Mouse (Mus musculus) MEL (cell line): ENCODE measurements around the gene Gm6583. TPM values are rescaled to one million over a fixed set of nuclear protein-coding genes. Genes with fewer than 3 reads are reported as not detected.

Source experiments
- DNase-seq: peaks from one replicate; pipeline ENCODE4 v3.0.0; 2011; ENCODE audit warnings: low read depth, low spot score
- H3K27ac ChIP-seq: 2 replicates; pipeline ENCODE4 v1.5.1; 2012; ENCODE audit warnings: low read depth, mild to moderate bottlenecking, control low read depth, low read length, moderate library complexity; ENCODE audit not compliant: control insufficient read depth
- H3K27me3 ChIP-seq, 2 experiments: fragments of 150-350 bp in 1 of 2; sonication (generic) in 1 of 2; 2 replicates each; pipeline ENCODE4 v1.6.1; 2012; ENCODE audit warnings: low read length in 2 of 2, mild to moderate bottlenecking in 2 of 2, improper control_type of control experiment in 1 of 2, moderate library complexity in 1 of 2; ENCODE audit not compliant: insufficient read depth in 2 of 2, control insufficient read depth in 1 of 2
- H3K36me3 ChIP-seq, 2 experiments: 2 replicates each; pipeline ENCODE4 v1.6.1; 2012 to 2014; ENCODE audit warnings: low read length in 2 of 2, improper control_type of control experiment in 1 of 2, inconsistent platforms in 1 of 2, mild to moderate bottlenecking in 1 of 2; ENCODE audit not compliant: insufficient read depth in 2 of 2, control insufficient read depth in 1 of 2
- H3K4me1 ChIP-seq, 2 experiments: fragments of 150-350 bp in 1 of 2; sonication (generic) in 1 of 2; 2 replicates each; pipeline ENCODE4 v1.6.1; 2012; ENCODE audit warnings: low read length in 2 of 2, improper control_type of control experiment in 1 of 2, mild to moderate bottlenecking in 1 of 2; ENCODE audit not compliant: insufficient read depth in 2 of 2, control insufficient read depth in 1 of 2
- H3K4me3 ChIP-seq, 2 experiments: fragments of 150-350 bp in 1 of 2; sonication (generic) in 1 of 2; 2 replicates each; pipeline ENCODE4 v1.5.1; 2012; ENCODE audit warnings: low read depth in 2 of 2, low read length in 2 of 2, mild to moderate bottlenecking in 2 of 2, moderate library complexity in 2 of 2, control low read depth in 1 of 2, improper control_type of control experiment in 1 of 2; ENCODE audit not compliant: control insufficient read depth in 1 of 2, insufficient read depth in 1 of 2
- H3K79me2 ChIP-seq: 2 replicates; pipeline ENCODE4 v1.6.1; 2012; ENCODE audit warnings: mild to moderate bottlenecking, low read length, moderate library complexity; ENCODE audit not compliant: control insufficient read depth, poor library complexity, insufficient read depth
- H3K9ac ChIP-seq: 2 replicates; pipeline ENCODE4 v1.6.1; 2012; ENCODE audit warnings: low read depth, mild to moderate bottlenecking, control low read depth, low read length, moderate library complexity; ENCODE audit not compliant: control insufficient read depth, poor library complexity, severe bottlenecking
- H3K9me3 ChIP-seq: fragments of 150-350 bp; sonication (generic); replicated peaks from 2 replicates; pipeline ENCODE4 v1.6.1; 2012; ENCODE audit warnings: mild to moderate bottlenecking, low read length, improper control_type of control experiment, moderate library complexity; ENCODE audit not compliant: insufficient read depth
- BHLHE40 ChIP-seq: IDR thresholded peaks from 2 replicates; pipeline ENCODE4 v1.6.1; 2012; ENCODE audit warnings: low read depth, mild to moderate bottlenecking, inconsistent platforms, low read length, improper control_type of control experiment, borderline replicate concordance
- CHD1 ChIP-seq: IDR thresholded peaks from 2 replicates; pipeline ENCODE4 v1.6.1; 2012; ENCODE audit warnings: low read depth, mild to moderate bottlenecking, inconsistent platforms, low read length, improper control_type of control experiment
- CHD2 ChIP-seq: IDR thresholded peaks from 2 replicates; pipeline ENCODE4 v1.6.1; 2011; ENCODE audit warnings: low read length, improper control_type of control experiment
- CTCF ChIP-seq, 3 experiments: IDR thresholded peaks in 2 of 3; conservative IDR thresholded peaks in 1 of 3; 2 replicates each; pipeline ENCODE4 v1.5.1; 2011 to 2012; ENCODE audit warnings: low read length in 3 of 3, low read depth in 2 of 3, mild to moderate bottlenecking in 2 of 3, improper control_type of control experiment in 1 of 3, inconsistent platforms in 1 of 3, mixed read lengths in 1 of 3, moderate library complexity in 1 of 3; ENCODE audit not compliant: control insufficient read depth in 1 of 3, insufficient read depth in 1 of 3, poor library complexity in 1 of 3, severe bottlenecking in 1 of 3
- ELF1 ChIP-seq: IDR thresholded peaks from 2 replicates; pipeline ENCODE4 v1.6.1; 2014; ENCODE audit warnings: low read depth, mild to moderate bottlenecking, inconsistent platforms, low read length, improper control_type of control experiment, moderate library complexity
- GABPA ChIP-seq: IDR thresholded peaks from 2 replicates; pipeline ENCODE4 v1.6.1; 2012; ENCODE audit warnings: low read depth, mild to moderate bottlenecking, inconsistent platforms, low read length, improper control_type of control experiment, moderate library complexity
- GATA1 ChIP-seq: IDR thresholded peaks from 2 replicates; pipeline ENCODE4 v1.6.1; 2011; ENCODE audit warnings: low read depth, low read length, improper control_type of control experiment
- HCFC1 ChIP-seq: IDR thresholded peaks from 2 replicates; pipeline ENCODE4 v1.6.1; 2012; ENCODE audit warnings: low read depth, mild to moderate bottlenecking, inconsistent platforms, low read length, improper control_type of control experiment, moderate library complexity
- KAT2A ChIP-seq: conservative IDR thresholded peaks from 2 replicates; pipeline ENCODE4 v1.6.1; 2012; ENCODE audit warnings: low read depth, low read length, improper control_type of control experiment, inconsistent platforms
- MAX ChIP-seq: IDR thresholded peaks from 2 replicates; pipeline ENCODE4 v1.6.1; 2011; ENCODE audit warnings: low read length, improper control_type of control experiment
- MXI1 ChIP-seq: IDR thresholded peaks from 2 replicates; pipeline ENCODE4 v1.6.1; 2011; ENCODE audit warnings: mild to moderate bottlenecking, low read depth, low read length, improper control_type of control experiment
- MYB ChIP-seq: IDR thresholded peaks from 2 replicates; pipeline ENCODE4 v1.6.1; 2011; ENCODE audit warnings: mild to moderate bottlenecking, low read depth, low read length, improper control_type of control experiment
- NELFE ChIP-seq: IDR thresholded peaks from 2 replicates; pipeline ENCODE4 v1.6.1; 2011; ENCODE audit warnings: low read depth, low read length, improper control_type of control experiment
- NRF1 ChIP-seq: IDR thresholded peaks from 2 replicates; pipeline ENCODE4 v1.6.1; 2014; ENCODE audit warnings: low read depth, mild to moderate bottlenecking, inconsistent platforms, low read length, improper control_type of control experiment, moderate library complexity; ENCODE audit not compliant: poor library complexity, insufficient read depth, severe bottlenecking
- POLR2A ChIP-seq, 2 experiments: IDR thresholded peaks; 2 replicates each; pipeline ENCODE4 v1.6.1; 2011 to 2012; ENCODE audit warnings: low read length in 2 of 2, mild to moderate bottlenecking in 2 of 2, control low read depth in 1 of 2, improper control_type of control experiment in 1 of 2, low read depth in 1 of 2, moderate library complexity in 1 of 2; ENCODE audit not compliant: control insufficient read depth in 1 of 2, insufficient read depth in 1 of 2, poor library complexity in 1 of 2
- POLR2AphosphoS2 ChIP-seq: IDR thresholded peaks from 2 replicates; pipeline ENCODE4 v1.6.1; 2011; ENCODE audit warnings: low read length, improper control_type of control experiment
- RCOR1 ChIP-seq: IDR thresholded peaks from 2 replicates; pipeline ENCODE4 v1.6.1; 2012; ENCODE audit warnings: low read depth, mild to moderate bottlenecking, inconsistent platforms, low read length, improper control_type of control experiment
- TBP ChIP-seq: IDR thresholded peaks from 2 replicates; pipeline ENCODE4 v1.8.0; 2011; ENCODE audit warnings: low read depth, low read length, improper control_type of control experiment
- UBTF ChIP-seq: IDR thresholded peaks from 2 replicates; pipeline ENCODE4 v1.6.1; 2012; ENCODE audit warnings: low read depth, mild to moderate bottlenecking, inconsistent platforms, low read length, improper control_type of control experiment, moderate library complexity, borderline replicate concordance; ENCODE audit not compliant: insufficient read depth
- USF2 ChIP-seq, 2 experiments: IDR thresholded peaks; 2 replicates each; pipeline ENCODE4 v1.6.1; 2011 to 2012; ENCODE audit warnings: improper control_type of control experiment in 2 of 2, low read length in 2 of 2, borderline replicate concordance in 1 of 2, inconsistent platforms in 1 of 2, low read depth in 1 of 2, mild to moderate bottlenecking in 1 of 2; ENCODE audit not compliant: insufficient read depth in 1 of 2
- ZC3H11A ChIP-seq: IDR thresholded peaks from 2 replicates; pipeline ENCODE4 v1.6.1; 2012; ENCODE audit warnings: low read depth, mild to moderate bottlenecking, inconsistent platforms, low read length, improper control_type of control experiment
- ZKSCAN1 ChIP-seq: IDR thresholded peaks from 2 replicates; pipeline ENCODE4 v1.6.1; 2012; ENCODE audit warnings: low read depth, mild to moderate bottlenecking, inconsistent platforms, low read length, improper control_type of control experiment, moderate library complexity
- polyA plus RNA-seq, 2 experiments: library from polyadenylated mRNA; stranded (reverse) in 1 of 2; unstranded in 1 of 2; fragments of >175 nt in 1 of 2; fragments of >200 nt in 1 of 2; gene quantifications; 2 replicates each; pipeline versions ENCODE4 v1.2.1 to v1.2.4; 2012; ENCODE audit warnings: low replicate concordance in 2 of 2, low read depth in 1 of 2; ENCODE audit not compliant: insufficient read length in 2 of 2, insufficient read depth in 1 of 2, missing spikeins in 1 of 2
- total RNA-seq: library from RNA; depleted of rRNA; stranded (reverse); fragments of 300-350 nt; gene quantifications from 2 replicates; pipeline ENCODE4 v1.2.3, GENCODE M21; 2012

Gm6583 gene
- total and polyA plus RNA-seq, 3 experiments = 0.04 to 0.11 TPM; not detected in 1

DNA sequence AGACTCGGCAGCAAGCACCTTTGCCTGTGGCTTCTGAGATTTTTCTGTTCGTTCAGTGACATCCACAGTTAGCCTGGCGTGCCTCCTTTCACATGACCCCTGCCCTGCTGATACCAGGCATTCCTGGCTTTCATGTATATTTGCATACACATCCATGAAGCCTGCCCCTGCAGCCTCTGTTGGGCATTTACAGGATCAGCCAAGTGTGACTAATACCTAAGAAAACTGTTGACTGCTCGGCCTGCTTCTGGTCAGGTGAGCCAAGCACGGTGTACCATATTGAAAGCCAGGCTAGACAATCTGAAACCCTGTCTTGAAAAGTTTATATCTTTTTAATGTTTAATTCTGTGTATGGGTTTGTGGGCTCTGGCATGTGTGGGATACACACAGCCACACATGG, 39.4 kb downstream of the Gm6583 start:
- H3K36me3 ChIP-seq = no peaks in the 10 kb centered on the region
- no peak for TF ChIP-seq NELFE
- TF ChIP-seq TBP = no peak
- TF ChIP-seq HCFC1 = no peak
- no peak for TF ChIP-seq CTCF (IDR thresholded peaks at IDR 0.05 in 2 of 3, conservative IDR thresholded peaks at IDR 0.05 in 1 of 3; ENCODE audit: control insufficient read depth in 1 of 3, insufficient read depth in 1 of 3, low read depth in 2 of 3, low read length in 3 of 3, poor library complexity in 1 of 3, severe bottlenecking in 1 of 3)
- no peak for TF ChIP-seq CHD1
- no peak for TF ChIP-seq USF2 (IDR thresholded peaks at IDR 0.05; ENCODE audit: borderline replicate concordance in 1 of 2, insufficient read depth in 1 of 2, low read depth in 1 of 2, low read length in 2 of 2)
- no peak overlapping the region for H3K27ac ChIP-seq
- no peaks in the 10 kb centered on the region for H3K27me3 ChIP-seq
- H3K9ac ChIP-seq = no peak overlapping the region
- DNase-seq = no peak
- H3K4me1 ChIP-seq = no peaks in the 10 kb centered on the region
- H3K79me2 ChIP-seq = no peaks in the 10 kb centered on the region
- no peak overlapping the region for H3K4me3 ChIP-seq
- H3K9me3 ChIP-seq = no peaks in the 10 kb centered on the region

DNA sequence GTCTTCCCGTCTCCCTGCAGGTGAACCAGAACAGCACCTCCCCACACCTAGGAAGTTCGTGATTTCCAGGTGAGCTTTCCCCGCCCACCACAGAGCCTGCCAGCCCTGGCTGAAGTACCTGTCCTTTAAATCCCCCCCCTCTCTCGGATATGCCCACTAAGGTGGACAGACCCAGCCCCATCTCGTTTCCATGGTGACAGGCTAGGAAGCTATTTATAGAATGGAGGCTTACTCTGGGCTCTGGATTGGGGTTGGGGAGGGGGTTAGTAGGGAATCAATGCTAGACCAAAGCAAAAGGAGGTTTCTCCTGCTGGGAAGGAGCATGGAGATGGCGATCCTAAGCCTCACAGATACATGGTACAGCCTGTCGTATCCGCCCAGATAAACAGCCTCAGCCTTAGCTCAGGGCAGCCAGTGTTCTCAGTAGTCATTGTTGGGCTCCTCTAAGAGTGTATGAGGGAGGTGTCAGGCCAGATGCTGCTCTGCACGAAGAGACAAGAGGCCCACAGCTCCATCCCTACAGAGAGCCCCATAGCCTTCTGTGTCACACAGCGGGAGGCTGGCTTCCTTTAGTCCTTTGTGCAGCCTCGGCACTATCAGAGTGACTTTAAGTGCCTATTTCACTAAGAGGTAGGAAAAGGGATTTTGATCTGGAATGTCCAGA, 42.5 kb downstream of the Gm6583 start:
- Histone ChIP-seq H3K27me3 (no peaks in the 10 kb centered on the region), H3K9me3 (no peaks in the 10 kb centered on the region), H3K9ac (no peak overlapping the region), H3K4me3 (no peak overlapping the region), H3K27ac (no peak overlapping the region)
- DNase-seq = no peak
- TF ChIP-seq MXI1 = no peak
- no peak for TF ChIP-seq ZKSCAN1
- no peak for TF ChIP-seq ZC3H11A
- no peak for TF ChIP-seq MAX
- TF ChIP-seq, all 39 proteins: peak for 0
- H3K4me1 ChIP-seq = no peaks in the 10 kb centered on the region
- no peaks in the 10 kb centered on the region for H3K79me2 ChIP-seq
- H3K36me3 ChIP-seq = no peaks in the 10 kb centered on the region; a peak in 2 of 4 replicates

DNA sequence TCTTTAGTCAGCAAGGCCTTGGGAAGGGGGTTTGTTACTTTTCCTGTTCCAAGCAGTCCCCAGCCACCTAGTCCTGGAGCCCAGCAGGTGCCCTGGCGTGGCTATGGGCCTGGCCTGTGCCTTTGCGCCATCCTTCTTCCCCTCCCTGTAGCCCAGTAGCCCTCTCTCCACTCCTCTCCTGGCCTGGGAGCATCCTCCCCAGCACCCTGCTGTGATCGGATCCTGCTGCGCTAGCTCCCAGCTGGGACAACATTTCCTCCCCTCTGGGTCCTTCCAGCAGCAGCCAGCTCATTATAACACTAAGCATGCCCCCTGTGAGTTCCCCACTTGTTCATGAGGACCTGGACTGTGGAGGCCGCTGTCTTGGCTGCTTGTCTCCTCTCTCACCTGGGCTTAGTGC, 50.0 kb downstream of the Gm6583 start:
- no peak for DNase-seq
- Histone ChIP-seq H3K79me2 (peaks cover 1% of the 10 kb centered on the region; the same call in 1 of the 2 replicates), H3K27ac (no peak overlapping the region), H3K9ac (no peak overlapping the region), H3K36me3 (no peaks in the 10 kb centered on the region; a peak in 2 of 4 replicates), H3K27me3 (no peaks in the 10 kb centered on the region), H3K4me3 (no peak overlapping the region), H3K9me3 (no peaks in the 10 kb centered on the region), H3K4me1 (no peaks in the 10 kb centered on the region)
- no peak for TF ChIP-seq KAT2A
- no peak for TF ChIP-seq USF2 (IDR thresholded peaks at IDR 0.05; ENCODE audit: borderline replicate concordance in 1 of 2, insufficient read depth in 1 of 2, low read depth in 1 of 2, low read length in 2 of 2)
- no peak for TF ChIP-seq CTCF (IDR thresholded peaks at IDR 0.05 in 2 of 3, conservative IDR thresholded peaks at IDR 0.05 in 1 of 3; ENCODE audit: control insufficient read depth in 1 of 3, insufficient read depth in 1 of 3, low read depth in 2 of 3, low read length in 3 of 3, poor library complexity in 1 of 3, severe bottlenecking in 1 of 3)
- TF ChIP-seq ZKSCAN1 = no peak
- no peak for TF ChIP-seq GATA1
- TF ChIP-seq CHD2 = no peak
- TF ChIP-seq MYB = no peak
- no peak for TF ChIP-seq NELFE
- no peak for TF ChIP-seq BHLHE40
- TF ChIP-seq MXI1 = no peak
- no peak for TF ChIP-seq ELF1
- no peak for TF ChIP-seq UBTF
- no peak for TF ChIP-seq POLR2A (IDR thresholded peaks at IDR 0.05; ENCODE audit: control insufficient read depth in 1 of 2, insufficient read depth in 1 of 2, low read depth in 1 of 2, low read length in 2 of 2, poor library complexity in 1 of 2)
- TF ChIP-seq RCOR1 = no peak
- TF ChIP-seq GABPA = no peak
- TF ChIP-seq POLR2AphosphoS2 = no peak
- no peak for TF ChIP-seq NRF1
- no peak for TF ChIP-seq CHD1
- no peak for TF ChIP-seq ZC3H11A
- TF ChIP-seq TBP = no peak
